Mouse (Mus musculus) A20 (cell line): ENCODE measurements around the gene Fbp2.
"Not testable (repeated sequence)": the region's sequence is repeated elsewhere in the genome, so short reads cannot be mapped to it uniquely, and the experiment has no call there.

Experiments used
- DNase-seq: peaks from one replicate; pipeline ENCODE4 v3.0.0-alpha.2; 2011; ENCODE audit warnings: low read depth, low spot score

The Fbp2 gene

DNA sequence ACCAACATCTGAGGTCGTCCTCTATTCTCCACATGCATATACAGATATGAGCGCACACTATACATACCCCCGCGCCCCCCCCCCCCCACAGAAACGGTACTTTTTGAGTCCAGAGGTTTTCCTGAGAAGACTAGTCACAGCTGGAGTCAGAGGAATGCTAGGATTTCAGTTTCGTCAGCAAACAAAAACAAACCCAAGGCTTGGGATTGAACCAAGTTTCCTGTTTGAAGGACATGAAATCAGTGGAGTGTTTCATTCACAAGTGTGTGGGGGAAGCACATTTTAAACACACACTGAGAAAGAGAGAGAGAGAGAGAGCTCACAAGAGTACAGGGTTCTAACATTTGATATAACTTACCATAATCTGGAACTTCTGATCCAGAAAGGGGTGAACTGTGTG, 5.5 kb upstream of the Fbp2 start:
- no peak for DNase-seq

- DNase-seq = no peak
Observed at GRCm38 (mm10) chr13:62862875-62863274, 4.7 kb upstream of the Fbp2 start.

GRCm38 (mm10) chr13:62860068-62860467, 1.8 kb upstream of the Fbp2 start:
- no peak for DNase-seq

- DNase-seq = peak; percentile 28
Observed at GRCm38 (mm10) chr13:62859251-62859650, 1.0 kb upstream of the Fbp2 start.

GRCm38 (mm10) chr13:62856850-62857249, 1.4 kb downstream of the Fbp2 start:
- no peak for DNase-seq

DNA sequence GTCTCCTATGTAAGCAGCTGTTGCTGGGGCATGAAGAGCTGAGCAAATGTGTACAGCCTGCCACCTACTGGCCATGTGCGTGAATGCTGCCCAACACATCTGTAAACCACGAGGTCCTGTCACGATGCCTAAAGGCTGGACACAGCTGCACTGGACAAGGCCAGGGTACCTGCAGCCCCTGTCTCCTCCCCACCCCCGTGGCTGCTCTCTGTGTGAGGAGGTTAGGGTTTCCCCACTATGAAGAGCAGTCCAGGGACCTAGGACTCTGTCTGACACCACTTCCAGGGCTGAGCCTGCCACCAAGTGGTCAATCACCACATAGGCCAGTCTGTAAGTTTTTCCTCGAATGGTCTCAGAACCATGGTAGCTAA, 1.9 kb downstream of the Fbp2 start:
- DNase-seq = peak; percentile 94

- DNase-seq = peak; percentile 51
Observed at GRCm38 (mm10) chr13:62855396-62856304, 2.6 kb downstream of the Fbp2 start.

- peak; percentile 68 for DNase-seq
Observed at GRCm38 (mm10) chr13:62854666-62855065, 3.6 kb downstream of the Fbp2 start.

DNA sequence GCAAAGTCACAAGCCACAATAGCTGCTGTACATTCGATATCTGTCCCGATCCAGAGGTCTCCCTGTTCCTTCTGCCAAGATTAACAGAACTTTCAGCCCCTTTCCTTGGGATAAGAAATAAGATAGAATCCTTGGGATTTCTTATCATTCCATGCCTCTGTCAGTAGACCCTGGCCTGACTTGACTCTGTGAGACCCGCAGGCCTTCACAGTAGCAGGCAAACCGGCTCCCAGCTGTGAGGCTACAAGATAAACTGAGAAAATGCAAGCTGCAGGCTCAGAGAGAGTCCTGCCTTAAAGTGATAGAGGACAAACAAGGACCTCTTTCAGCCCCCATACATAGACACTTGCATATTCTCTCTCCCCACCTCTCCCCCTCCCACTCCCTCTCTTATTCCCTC, 24.9 kb downstream of the Fbp2 start:
- no peak for DNase-seq

- DNase-seq = no peak
Observed at GRCm38 (mm10) chr13:62832239-62832638, 26.0 kb downstream of the Fbp2 start.

DNA sequence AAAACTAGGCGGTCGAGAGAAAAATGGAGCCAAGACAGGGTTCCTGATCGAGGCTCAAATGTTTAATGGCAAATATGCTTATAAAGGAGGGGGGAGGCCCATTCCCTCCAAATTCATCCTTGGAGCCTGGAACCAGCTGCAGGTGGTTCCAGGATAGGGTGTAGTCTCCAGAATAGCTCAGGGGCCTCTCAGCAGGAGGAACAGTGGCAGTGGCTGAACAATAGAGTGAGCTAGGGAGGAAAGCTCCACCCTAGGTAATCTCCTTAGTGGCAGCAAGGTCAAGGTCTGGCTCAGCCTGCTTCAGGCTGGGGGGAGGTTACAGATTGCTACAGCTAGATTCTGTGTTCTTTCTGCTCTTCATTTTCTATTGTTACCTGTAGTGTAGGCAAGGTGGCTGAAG, 42.5 kb downstream of the Fbp2 start:
- DNase-seq = not testable (repeated sequence)

DNA sequence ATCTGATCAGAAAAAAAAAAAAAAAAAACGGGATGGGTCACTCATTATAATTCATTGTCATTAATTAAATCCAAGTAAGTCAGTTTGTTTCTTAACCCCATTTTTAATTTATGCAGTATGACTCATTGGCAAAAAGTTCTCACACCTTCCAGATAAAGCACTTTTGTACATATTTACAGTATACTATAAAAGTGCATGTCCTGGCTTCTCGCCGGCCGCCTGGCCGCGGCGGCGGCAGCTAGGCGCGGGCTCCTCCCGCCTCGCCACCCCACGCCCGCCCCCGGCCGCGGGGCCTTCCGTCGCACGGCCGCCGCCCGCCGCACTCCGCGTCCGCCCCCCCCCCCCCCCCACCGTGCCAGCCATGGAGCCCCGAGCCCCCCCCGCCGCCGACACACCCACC, 45.5 kb downstream of the Fbp2 start:
- DNase-seq = no peak

DNA sequence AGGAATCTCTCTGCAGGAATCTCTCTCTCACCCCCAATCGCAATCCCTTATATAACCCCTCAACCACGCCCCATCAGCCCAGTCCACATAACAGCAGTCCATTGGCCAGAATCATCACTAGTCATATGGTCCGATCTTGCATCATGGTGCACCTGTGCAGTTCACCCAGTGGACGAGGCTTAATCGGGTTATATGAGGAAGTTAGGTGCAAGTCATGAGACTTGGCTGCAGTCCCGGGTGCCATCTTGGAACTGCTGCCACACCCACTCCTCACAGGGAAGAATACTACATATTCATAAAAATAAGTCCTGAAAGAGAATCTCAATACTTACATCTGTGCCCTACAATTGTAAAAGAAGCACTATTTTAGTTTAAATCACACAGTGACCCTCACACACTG, 50.2 kb downstream of the Fbp2 start:
- DNase-seq = not testable (repeated sequence)
